Mouse (Mus musculus) CD4-positive helper T cell, adult 2 months (primary cell): ENCODE data around the gene Adprhl2.
A peak's percentile ranks its signal among the peaks of the same experiment; 100 is the strongest.

Experiments
- DNase-seq: peaks from one replicate; pipeline ENCODE4 v3.0.0-alpha.2; 2012; ENCODE audit warnings: low read depth, missing footprints, low spot score

Adprhl2 gene

DNA sequence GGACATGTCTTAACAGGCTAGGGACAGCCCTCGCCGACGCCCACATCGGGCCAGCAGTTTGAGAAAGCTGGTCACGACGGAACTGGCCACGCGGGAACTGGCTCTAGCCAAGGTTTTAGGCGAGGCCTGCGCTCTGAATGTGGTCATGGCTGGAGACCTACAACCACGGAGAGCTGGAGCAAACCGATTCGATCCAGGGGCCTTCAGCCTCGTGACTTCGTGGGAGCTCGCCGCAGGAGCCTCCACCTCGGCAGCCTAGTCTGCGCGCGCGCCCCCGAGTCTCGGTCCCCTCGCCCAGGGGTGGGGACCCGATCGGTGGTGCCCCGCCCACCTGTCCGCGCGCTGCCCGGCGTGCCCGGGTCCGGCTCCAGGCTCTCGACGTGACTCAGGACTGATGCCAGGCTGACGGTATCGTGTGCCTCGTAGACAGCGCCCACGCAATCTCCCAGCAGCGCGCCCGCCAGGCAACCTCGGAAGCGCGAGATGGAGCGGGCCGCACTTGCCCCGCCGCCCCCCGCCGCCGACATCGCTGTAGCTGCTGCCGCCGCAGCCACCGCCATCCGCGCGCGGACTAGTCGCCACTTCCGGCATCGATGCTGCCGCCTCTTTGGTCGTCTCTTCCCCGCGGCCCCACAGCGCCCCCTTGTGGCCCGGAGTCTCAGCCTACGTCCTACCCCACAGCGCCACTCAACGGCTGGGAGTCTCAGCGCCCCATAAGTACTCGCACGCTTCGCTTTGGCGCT lies at the start of gene Adprhl2:
Adprhl2 (minus strand) TSS at position 593 of the 743 bp plus-strand sequence.
- peak; percentile 97 for DNase-seq

DNA sequence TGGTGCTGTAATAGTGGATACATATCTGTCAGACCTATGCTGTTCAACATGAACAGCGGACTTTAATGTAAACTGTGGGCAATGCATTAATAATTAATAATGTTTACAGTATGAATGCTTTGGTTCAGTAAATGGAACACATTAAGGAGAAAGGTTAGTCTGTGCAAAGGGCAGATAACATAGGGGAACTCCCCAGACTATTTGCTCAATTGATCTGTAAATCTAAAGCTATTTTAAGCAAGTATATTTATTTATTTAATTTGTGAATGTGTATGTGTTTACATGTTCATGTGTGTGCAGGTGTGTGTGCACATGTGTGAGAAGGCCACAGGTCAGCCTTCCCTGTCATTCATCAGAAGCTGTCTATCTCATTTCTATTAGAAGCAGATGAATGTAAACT lies 38.6 kb upstream of the Adprhl2 start:
- no peak for DNase-seq

DNA sequence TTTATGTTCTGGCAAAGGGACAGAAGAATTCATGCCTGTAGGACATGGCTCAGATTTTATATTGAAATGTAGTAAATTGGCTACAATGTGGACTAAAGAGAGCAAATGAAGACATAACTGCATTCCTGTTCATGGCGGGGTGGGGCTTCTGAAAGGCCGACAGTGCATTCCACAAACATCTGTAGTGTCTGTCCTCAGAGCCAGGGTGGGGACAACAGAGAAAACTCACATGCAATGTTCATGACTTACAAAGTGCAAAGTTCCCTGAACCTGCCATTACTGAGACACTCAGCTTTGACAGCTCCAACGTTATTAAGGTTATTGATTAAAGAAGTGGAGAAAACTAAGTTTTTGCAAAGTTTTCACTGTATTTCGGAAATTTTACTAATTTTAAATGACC lies 21.9 kb upstream of the Adprhl2 start:
- DNase-seq = no peak

DNA sequence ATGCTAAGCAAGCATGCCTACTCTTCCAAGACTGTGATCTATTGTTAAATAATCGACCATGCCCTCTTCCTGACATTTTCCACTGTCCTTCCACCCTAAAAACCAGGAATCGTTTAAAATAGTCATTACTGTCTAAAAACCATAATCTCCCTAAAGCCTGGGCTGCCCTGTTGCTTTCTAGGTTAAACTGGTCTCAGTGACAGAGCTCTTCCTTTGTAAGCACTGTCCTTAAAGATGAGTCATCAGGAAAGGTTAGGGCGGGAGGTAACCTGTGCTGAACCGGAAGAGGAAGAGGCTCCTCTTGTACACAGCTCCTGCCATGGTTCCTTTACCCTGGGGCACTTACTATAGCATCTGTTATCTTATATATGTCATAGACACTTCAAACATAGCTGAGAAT lies 18.0 kb upstream of the Adprhl2 start:
- DNase-seq = no peak

DNA sequence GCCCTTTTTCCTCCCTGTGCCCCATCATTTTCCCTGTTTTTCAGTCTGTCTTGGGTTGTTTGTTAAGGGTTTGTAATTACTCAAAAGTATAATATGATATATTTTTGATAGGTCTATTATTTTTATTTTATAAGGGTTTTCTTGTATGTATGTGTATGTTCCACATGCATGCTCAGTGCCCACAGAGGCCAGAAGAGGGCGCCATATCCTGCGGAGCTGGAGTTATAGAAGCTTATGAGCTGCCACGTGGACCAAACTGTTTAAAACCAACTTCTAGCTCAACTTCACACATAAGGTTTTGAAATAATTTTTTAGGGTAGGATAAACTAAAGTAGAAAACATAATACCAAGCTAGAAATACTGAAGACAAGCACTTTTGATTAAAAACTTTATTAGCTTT lies 10.9 kb upstream of the Adprhl2 start:
- peak; percentile 25 for DNase-seq

DNA sequence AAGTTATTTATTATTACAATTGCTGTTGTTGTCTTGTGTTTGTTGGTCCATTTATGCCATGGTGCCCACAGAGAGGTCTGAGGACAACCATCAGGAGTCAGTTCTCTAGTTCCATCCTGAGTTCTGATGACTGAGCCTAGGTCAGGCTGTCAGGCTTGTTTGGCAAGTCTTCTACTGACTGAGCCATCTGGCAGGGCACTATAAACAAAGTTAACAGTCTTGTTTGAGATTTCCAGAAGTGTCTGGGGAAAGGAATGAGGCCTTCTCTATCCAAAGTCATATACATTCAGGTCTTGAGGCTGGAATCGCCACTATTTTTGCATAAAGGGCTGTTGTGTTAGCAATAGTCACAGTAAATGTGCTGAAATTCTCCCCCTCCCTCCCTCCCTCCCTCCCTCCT lies 10.2 kb upstream of the Adprhl2 start:
- no peak for DNase-seq

DNA sequence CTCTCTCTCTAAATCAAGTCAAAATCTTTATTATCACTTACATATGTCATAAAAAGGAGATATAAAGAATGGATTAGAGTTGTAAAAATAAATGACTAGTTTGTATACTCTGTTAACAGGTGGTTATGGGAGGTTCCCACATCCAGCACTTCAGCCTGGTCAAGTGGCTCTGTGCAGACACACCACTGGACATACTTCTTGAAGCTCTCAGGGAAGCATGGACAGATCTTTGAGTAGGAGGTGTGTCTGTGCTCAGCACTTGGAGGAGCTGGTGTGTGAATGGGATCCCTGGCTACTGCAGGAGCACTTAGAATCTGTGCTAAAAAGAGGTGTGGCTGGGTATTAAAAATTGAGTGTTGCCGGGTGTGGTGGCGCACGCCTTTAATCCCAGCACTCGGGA lies 8.8 kb upstream of the Adprhl2 start:
- DNase-seq = no peak

DNA sequence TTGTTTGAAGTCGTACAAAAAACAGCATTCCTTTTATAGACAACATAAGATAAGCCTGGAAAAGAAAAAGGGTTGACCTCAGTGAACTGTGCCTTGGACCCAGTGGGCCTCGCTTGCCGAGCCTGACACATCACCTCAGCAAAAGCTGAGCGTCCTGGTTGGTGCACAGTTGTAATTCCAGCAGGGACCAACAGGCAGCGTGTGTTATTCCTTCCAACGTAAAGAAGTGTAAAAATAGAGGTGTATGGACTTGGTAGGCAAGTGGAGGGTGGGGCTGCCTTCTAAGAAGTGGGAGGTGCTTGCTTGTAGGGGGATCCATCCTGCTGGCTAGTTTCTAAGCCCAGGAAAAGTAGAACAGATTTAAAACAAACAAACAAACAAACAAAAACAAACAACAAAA lies 4.5 kb upstream of the Adprhl2 start:
- no peak for DNase-seq

DNA sequence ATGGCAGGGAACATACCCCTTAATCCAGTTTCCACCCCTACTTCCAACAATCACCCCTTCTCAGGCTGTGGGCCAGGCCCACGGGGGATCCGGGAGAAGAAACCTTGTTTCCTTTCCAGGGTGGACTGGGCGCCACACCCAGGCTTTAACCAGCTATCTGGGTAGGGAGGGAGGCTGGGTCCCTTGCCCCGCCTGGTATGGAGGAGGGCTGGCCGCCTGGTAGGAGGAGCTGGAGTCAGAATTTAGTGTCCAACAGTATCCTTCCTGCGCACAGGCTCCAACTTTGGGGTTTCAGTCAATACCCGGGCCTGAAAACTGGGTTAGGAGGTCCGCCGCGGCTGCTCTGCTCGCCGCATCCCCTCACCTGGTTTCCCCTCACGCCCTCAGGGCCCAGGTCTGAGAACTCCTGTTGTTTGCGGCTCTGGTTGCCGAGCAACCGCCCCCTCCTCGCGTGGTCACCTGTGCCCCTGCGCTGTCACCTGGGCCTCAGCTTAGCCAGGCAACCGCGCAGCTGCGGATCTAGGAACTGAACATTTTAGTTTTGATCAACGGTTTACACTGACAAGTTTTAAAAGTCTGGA lies 3.9 kb upstream of the Adprhl2 start, which contains the start of gene Tekt2:
Tekt2 (minus strand) TSS at position 408 of the 581 bp plus-strand sequence.
- DNase-seq = no peak

DNA sequence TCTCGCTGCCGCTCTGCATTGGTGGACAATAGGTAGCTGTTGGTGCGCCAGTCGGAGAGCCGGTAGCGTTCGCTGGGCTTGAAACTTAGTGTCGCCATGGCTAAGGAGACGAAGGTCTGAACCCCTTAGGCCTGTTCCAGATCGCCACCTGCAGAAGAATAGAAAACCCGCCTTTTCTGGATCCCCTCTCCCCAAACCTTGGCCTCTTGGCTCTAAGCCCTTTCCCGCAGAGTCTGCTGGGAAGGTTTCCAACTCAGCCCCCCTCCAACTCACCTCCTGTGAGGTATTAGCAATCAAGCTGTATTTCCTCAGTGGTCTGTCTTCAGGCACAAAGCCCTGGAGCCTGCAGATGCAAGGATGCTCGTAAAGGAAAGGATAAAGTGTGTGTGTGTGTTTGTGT lies 3.4 kb upstream of the Adprhl2 start:
- no peak for DNase-seq

DNA sequence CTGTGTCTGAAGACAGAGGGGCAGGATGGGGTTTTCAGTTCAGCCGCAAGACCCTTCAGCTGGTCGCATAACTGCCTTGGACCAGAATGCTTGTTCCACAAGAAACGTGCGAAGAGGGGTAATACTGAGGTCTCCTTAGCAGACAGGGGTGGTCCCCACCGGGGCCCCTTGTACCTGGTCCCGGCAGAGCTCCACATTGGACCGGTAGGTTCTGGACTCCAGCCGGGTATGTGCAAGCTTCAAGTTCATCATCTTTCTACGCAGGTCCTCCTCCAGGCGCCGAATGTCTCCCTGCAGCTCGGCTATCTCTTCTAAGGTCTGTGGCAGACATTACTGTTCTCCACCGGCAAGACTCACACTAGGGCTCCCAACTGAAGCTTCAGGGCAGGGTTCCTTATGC lies 1.1 kb upstream of the Adprhl2 start:
- no peak for DNase-seq

DNA sequence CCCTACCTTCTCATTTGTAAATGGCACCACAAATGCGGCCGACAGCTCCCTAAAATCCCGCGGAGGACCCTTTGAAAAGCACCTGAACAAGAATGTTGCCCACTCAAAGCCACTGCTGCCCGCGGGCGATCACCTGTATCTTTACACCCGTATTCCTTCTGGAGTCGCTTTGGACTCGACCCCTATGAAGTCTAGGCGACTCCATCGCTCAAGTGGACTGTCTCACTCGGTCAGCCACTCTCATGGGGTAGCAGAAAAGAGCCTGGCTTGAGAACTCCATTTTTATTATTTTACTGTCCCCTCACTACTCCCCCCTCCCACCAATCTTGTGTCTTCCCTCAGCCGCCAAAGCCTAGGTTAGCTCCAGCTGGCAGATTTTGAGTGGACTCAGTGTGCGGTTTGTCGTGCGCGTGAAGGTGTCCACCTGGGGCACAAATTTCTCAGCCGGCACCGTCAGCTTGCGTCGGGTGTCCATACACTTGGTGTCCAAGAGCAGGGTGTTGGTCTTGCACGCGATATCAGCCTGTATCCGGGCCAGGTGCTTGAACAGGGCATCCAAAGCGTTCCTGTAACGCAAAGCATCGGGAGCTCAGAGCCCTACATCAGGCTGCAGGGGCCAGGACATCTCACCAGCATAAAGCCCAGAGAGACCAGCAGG lies 480 bp upstream of the Adprhl2 start:
- DNase-seq = no peak

DNA sequence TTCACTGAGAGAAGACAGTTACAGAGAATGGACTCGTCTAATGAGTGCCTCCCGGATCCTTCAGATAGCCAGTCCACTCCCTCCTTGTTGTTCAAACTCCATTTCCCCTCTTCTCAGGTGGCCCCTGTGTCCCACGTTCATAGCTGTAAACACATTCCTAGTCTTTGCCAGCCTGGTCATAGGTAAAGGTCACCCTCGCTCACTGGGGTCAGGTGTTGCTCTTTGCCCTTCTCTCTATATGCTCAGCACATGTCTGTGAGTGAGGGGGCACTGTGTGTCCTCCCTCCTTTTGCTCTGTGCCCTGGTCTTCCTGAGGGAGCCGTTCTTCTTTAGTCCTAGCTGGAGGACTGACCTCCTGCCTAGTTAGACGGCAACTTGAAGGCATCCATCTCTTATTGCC lies 1.7 kb downstream of the Adprhl2 start:
- DNase-seq = no peak

DNA sequence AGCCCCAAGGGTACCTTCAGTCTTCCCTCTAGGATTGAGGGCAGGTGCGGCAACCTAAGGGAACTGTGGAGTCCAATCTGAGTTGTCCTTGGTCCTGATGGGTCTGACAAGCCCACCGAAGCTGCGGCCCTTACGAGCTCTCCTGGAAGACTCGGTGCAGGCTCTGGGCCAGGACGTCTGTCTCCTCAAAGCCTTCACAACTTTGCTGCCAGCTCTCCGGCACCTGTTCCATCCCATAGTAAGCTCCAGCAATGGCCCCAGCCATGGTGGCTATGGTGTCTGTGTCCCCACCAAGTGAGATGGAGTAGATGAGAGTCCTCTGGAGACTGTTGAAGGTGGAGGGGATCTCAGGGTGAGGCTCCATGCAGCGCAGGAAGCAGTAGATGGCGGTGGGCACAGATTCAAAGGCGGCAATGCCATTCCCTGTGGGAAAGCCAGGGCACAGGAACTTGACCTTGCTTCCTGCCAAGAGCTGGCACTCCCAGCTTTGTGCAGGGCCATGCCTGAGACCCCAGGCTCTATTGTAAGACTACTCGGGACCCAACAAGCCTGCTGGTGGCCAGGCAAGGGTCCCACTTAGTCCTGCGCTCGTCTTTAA lies 5.0 kb downstream of the Adprhl2 start:
- no peak for DNase-seq

DNA sequence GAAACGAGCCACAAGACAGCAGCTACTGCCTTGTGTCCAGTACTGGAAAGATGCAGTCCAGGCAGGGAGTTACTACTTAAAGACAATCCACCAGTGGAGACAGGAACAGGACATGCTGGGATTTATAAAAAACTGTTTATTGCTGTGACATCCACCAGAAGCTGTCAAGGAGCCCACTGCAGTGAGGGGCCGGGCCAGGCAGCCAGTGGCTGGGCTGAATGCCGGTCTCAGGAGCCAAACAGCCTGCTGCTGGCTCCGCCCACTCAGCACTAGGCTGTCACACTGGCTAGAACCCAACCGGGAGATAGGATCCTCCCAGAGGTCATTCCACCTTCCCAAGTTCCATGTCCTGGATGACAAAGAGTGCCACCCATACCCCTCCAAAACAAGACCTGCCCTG lies 5.6 kb downstream of the Adprhl2 start:
- DNase-seq = no peak

DNA sequence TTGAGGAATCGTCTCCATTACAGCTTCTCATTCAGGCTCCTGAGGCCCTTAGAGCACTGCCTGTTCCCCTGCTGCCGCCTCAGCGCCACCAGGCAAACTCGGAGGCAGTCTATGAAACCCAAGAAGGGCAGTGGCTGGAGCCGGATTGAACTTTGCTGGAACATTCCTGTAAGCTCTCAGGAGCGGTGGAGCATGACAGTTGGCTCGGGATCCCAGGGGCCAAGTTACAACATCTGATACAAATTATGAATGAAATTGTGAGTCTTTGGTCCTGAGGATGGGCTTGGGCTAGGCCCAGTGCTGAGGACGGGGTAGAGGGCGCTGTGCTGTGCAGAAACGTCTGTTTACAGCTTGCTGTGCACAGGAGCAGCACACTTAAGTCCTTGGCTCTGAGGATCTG lies 7.1 kb downstream of the Adprhl2 start:
- no peak for DNase-seq

DNA sequence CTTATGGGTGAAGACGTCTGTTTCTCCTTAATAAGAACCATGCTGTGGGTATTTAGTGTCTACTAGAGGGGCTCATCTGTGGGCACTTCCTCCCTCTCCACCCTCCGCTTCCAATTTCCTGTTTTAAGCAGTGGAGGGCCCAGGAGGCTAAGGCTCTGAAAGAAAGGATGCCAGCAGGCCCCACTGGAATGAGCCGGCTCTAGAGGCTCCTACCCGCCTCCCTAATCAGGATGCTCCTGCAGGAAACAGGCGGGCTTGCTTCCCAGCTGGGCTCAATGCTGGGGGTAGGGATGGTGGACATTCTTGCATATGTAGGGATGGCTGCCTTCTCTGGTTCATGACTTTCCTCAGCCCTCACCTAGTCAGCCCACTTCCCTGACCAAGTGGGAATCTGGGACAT lies 8.3 kb downstream of the Adprhl2 start:
- no peak for DNase-seq

DNA sequence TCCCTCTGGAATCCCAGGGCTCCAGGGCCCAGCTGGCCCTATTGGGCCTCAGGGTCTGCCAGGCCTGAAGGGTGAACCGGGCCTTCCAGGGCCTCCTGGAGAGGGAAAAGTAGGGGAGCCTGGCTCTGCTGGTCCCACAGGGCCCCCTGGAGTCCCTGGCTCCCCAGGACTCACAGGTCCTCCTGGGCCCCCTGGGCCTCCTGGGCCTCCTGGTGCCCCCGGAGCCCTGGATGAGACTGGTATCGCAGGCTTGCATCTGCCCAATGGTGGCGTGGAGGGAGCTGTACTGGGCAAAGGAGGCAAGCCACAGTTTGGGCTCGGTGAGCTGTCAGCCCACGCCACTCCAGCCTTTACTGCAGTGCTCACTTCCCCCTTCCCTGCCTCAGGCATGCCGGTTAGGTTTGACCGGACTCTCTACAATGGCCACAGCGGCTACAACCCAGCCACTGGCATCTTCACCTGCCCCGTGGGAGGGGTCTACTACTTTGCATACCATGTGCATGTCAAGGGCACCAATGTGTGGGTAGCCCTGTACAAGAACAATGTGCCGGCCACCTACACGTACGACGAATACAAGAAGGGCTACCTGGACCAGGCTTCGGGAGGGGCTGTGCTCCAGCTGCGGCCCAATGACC lies 9.8 kb downstream of the Adprhl2 start:
- no peak for DNase-seq

DNA sequence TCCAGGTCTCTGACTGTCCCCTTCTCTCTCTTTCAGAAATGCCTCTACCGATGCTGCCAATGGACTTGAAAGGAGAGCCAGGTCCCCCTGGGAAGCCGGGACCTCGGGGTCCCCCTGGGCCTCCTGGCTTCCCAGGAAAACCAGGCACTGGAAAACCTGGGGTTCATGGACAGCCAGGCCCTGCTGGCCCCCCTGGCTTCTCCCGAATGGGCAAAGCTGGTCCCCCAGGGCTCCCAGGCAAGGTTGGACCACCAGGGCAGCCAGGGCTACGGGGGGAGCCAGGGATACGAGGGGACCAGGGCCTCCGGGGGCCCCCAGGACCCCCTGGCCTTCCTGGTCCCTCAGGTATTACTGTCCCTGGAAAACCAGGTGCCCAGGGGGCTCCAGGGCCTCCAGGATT lies 11.2 kb downstream of the Adprhl2 start:
- DNase-seq = no peak

DNA sequence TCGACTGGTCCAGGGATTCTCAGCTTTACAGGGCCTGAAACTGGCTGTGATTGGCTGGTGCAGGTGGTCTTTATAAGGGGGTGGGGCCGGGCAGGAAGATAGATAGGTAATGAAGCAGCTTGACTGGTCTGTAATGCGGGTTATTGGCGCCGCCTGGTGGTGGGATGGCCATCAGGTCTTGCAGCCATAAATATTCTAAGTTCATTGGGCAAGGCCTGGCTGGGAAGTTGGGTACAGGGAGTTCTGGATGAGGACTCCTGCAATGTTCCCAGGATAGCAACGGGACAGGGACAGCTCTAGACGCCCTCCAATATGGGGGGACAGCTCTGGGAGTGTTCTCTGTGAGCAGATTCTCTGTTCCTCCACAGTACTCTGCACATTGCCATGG lies 11.6 kb downstream of the Adprhl2 start:
- DNase-seq = peak; percentile 76

DNA sequence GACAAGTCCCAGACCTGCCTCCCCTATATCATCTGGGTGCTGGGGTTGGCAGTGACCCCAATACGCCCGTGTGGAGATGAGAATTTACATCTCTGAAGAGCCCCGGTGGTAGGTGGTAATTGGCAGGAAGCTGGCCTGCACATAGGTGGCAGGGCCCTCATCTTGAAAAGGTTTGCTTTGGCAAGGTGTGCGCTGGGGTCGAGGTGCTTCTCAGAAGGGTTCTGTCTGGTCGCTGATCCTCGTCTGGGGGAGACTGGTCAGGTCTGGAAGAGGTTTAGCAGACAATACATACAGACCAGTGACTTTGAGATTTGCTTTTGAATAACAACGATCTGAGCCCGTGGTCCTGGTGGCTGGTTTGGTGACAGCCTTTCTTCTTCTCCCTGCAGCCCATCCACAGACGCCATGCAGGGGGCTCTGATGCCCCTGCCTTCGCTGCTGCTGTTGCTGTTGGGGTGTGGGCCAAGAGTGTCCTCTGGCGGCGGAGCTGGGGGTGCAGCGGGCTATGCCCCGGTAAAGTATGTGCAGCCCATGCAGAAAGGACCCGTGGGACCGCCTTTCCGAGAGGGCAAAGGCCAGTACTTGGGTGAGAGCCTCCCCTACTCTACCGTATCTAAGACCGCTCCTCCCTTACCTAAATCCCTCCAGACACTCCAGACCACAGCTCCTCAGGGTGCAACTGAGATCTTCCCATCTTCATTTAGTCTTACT lies 12.1 kb downstream of the Adprhl2 start:
- DNase-seq = no peak

DNA sequence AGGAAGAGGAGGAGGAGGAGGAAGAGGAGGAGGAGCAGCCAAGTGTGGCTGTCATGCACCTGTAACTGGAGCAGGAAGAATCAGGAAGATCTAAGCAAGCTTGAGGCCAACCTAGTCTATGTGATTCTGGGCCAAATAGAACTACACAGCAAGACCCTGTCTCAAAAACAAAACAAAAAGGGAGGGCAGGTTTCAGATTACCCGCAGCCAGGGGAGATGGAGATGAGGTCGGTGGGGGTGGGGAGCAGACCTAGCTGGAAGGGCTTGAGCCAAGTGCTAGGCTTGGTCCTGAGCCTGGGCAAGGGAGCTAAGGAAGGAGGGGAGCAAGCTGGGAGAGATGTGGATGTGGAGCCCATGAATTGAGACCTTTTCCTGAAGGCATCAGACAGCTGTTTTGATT lies 14.7 kb downstream of the Adprhl2 start:
- no peak for DNase-seq
